Mouse (Mus musculus): ENCODE data around the gene Abca8a. TPM values are rescaled to one million over a fixed set of nuclear protein-coding genes. Genes with fewer than 3 reads are reported as not detected.
"Not testable (repeated sequence)": the region's sequence is repeated elsewhere in the genome, so short reads cannot be mapped to it uniquely, and the experiment has no call there.

The Abca8a gene
- total and polyA plus RNA-seq, 2 experiments from 2014 or later: 0.70 to 0.78 TPM

GRCm38 (mm10) chr11:109991270-109991669 is 104.5 kb downstream of the Abca8a start:
- ATAC-seq (no peak), DNase-seq (ENCODE audit: low spot score) (no peak)
- no peak for TF ChIP-seq CTCF (IDR thresholded peaks at IDR 0.05; ENCODE audit: low read depth)
- H3K9ac ChIP-seq (replicated peaks; ENCODE audit: low read length): no peak overlapping the region
- no peaks in the 10 kb centered on the region for H3K27me3 ChIP-seq (ENCODE audit: insufficient read depth, low read length)
- H3K36me3 ChIP-seq (ENCODE audit: insufficient read depth, low read length): no peaks in the 10 kb centered on the region
- 76% methylated on average over 3 of the region's 3 CpGs for WGBS
- H3K4me2 ChIP-seq (ENCODE audit: low read depth, low read length): no peak overlapping the region
- H3K4me3 ChIP-seq (ENCODE audit: low read length): no peak overlapping the region
- H3K9me3 ChIP-seq (ENCODE audit: low read length): no peaks in the 10 kb centered on the region
- no peaks in the 10 kb centered on the region for H3K4me1 ChIP-seq (ENCODE audit: insufficient read depth, low read length)
- no peak overlapping the region for H3K27ac ChIP-seq

- Histone ChIP-seq H3K4me3 (ENCODE audit: low read length) (no peak overlapping the region), H3K27ac (no peak overlapping the region), H3K9ac (replicated peaks; ENCODE audit: low read length) (no peak overlapping the region), H3K9me3 (ENCODE audit: low read length) (no peaks in the 10 kb centered on the region), H3K27me3 (ENCODE audit: insufficient read depth, low read length) (no peaks in the 10 kb centered on the region), H3K36me3 (ENCODE audit: insufficient read depth, low read length) (no peaks in the 10 kb centered on the region), H3K4me1 (ENCODE audit: insufficient read depth, low read length) (no peaks in the 10 kb centered on the region), H3K4me2 (ENCODE audit: low read depth, low read length) (no peak overlapping the region)
- 90% methylated on average over 2 of the region's 2 CpGs for whole genome bisulfite sequencing
- TF ChIP-seq CTCF (IDR thresholded peaks at IDR 0.05; ENCODE audit: low read depth): no peak
- no peak for DNase-seq (ENCODE audit: low spot score)
- ATAC-seq: no peak
These were observed 105.5 kb downstream of the Abca8a start for GRCm38 (mm10) chr11:109990256-109990655.

GRCm38 (mm10) chr11:109988164-109988563 is 107.6 kb downstream of the Abca8a start:
- TF ChIP-seq CTCF (IDR thresholded peaks at IDR 0.05; ENCODE audit: low read depth): no peak
- ATAC-seq: no peak
- WGBS: 69% methylated on average over 1 of the region's 1 CpGs

GRCm38 (mm10) chr11:109987460-109988072 is 108.2 kb downstream of the Abca8a start:
- not testable (repeated sequence) for H3K9me3 ChIP-seq (ENCODE audit: low read length); H3K36me3 ChIP-seq (ENCODE audit: insufficient read depth, low read length); H3K27ac ChIP-seq; H3K27me3 ChIP-seq (ENCODE audit: insufficient read depth, low read length); H3K4me2 ChIP-seq (ENCODE audit: low read depth, low read length); H3K9ac ChIP-seq (replicated peaks; ENCODE audit: low read length); ATAC-seq; H3K4me1 ChIP-seq (ENCODE audit: insufficient read depth, low read length); H3K4me3 ChIP-seq (ENCODE audit: low read length); DNase-seq (ENCODE audit: low spot score)
- 46% methylated on average over 11 of the region's 11 CpGs for WGBS

More at GRCm38 (mm10) chr11:109988164-109988563, 107.6 kb downstream of the Abca8a start:
- Histone ChIP-seq H3K36me3 (ENCODE audit: insufficient read depth, low read length) (no peaks in the 10 kb centered on the region), H3K4me3 (ENCODE audit: low read length) (no peak overlapping the region), H3K9ac (replicated peaks; ENCODE audit: low read length) (no peak overlapping the region), H3K27ac (no peak overlapping the region), H3K4me2 (ENCODE audit: low read depth, low read length) (no peak overlapping the region), H3K27me3 (ENCODE audit: insufficient read depth, low read length) (no peaks in the 10 kb centered on the region), H3K9me3 (ENCODE audit: low read length) (no peaks in the 10 kb centered on the region), H3K4me1 (ENCODE audit: insufficient read depth, low read length) (no peaks in the 10 kb centered on the region)
- DNase-seq (ENCODE audit: low spot score): no peak

- no peaks in the 10 kb centered on the region for H3K4me1 ChIP-seq (ENCODE audit: insufficient read depth, low read length)
- WGBS: 100% methylated on average over 2 of the region's 2 CpGs
- ATAC-seq (no peak), DNase-seq (ENCODE audit: low spot score) (no peak)
- no peak for TF ChIP-seq CTCF (IDR thresholded peaks at IDR 0.05; ENCODE audit: low read depth)
- no peak overlapping the region for H3K4me3 ChIP-seq (ENCODE audit: low read length)
- no peak overlapping the region for H3K27ac ChIP-seq
- H3K27me3 ChIP-seq (ENCODE audit: insufficient read depth, low read length): no peaks in the 10 kb centered on the region
- H3K36me3 ChIP-seq (ENCODE audit: insufficient read depth, low read length): peaks cover 5% of the 10 kb centered on the region; the same call in 1 of the 2 replicates
- no peak overlapping the region for H3K9ac ChIP-seq (replicated peaks; ENCODE audit: low read length)
- H3K9me3 ChIP-seq (ENCODE audit: low read length): peaks cover 4% of the 10 kb centered on the region; the same call in 1 of the 2 replicates
- H3K4me2 ChIP-seq (ENCODE audit: low read depth, low read length): no peak overlapping the region
These were observed 113.9 kb downstream of the Abca8a start for GRCm38 (mm10) chr11:109981872-109982271.

Other genes with a start within 250 kb of the Abca8a start
- gene Abca8b, start 100.1 kb downstream of the Abca8a start, total RNA-seq (2014; rRNA removed): 2.4 and 3.0 TPM in 2 replicates
- gene Abca8b, start 100.1 kb downstream of the Abca8a start, polyA plus RNA-seq (2015; fragmentation: Nextera tagmentation; extraction: Ambion mirVana): 1.0 and 1.2 TPM in 2 replicates
- 6.8 and 7.6 TPM in 2 replicates for gene Abca9, start 72.2 kb upstream of the Abca8a start, total RNA-seq (2014; rRNA removed)
- 2.2 and 2.4 TPM in 2 replicates for gene Abca9, start 72.2 kb upstream of the Abca8a start, polyA plus RNA-seq (2015; fragmentation: Nextera tagmentation; extraction: Ambion mirVana)
- gene Abca6, start 155.8 kb upstream of the Abca8a start, total RNA-seq (2014; rRNA removed): 0.63 and 0.93 TPM in 2 replicates
- gene Abca6, start 155.8 kb upstream of the Abca8a start, polyA plus RNA-seq (2015; fragmentation: Nextera tagmentation; extraction: Ambion mirVana): 0.75 and 0.76 TPM in 2 replicates
- 25.4 and 26.3 TPM in 2 replicates for gene Abca5, start 241.7 kb upstream of the Abca8a start, total RNA-seq (2014; rRNA removed)
- gene Abca5, start 241.7 kb upstream of the Abca8a start, polyA plus RNA-seq (2015; fragmentation: Nextera tagmentation; extraction: Ambion mirVana): 14.6 and 15.9 TPM in 2 replicates